In genomic region chr19:46329951-46330350, GRCm38 (mm10) we compare ENCODE assay signal across 8 mouse cellular contexts. TPM values are rescaled to one million over a fixed set of nuclear protein-coding genes. Genes with fewer than 3 reads are reported as not detected.
DNase-seq lines count a peak whose midpoint lies in the region; ATAC-seq and TF ChIP-seq lines count a peak whose summit lies in the region.

No protein-coding gene starts in this region.

- POLR2A ChIA-PET in Patski (lab: Charles Lee), result interaction anchor here (0.9 to 2.5 kb wide), 5 partner anchors 8 to 194 kb away, joined by 3 to 15 read pairs (median 3); partner anchors contain the start of genes Cuedc2 and Nfkb2

- no peaks in the 10 kb centered on the region for H3K9me3 ChIP-seq in forebrain, postnatal 0 days (ENCODE audit: low read length)

- in situ Hi-C loops in Patski (cut with MboI; ENCODE audit: low pct_unique_long_range_greater_than_20kb), result no loop called here

- no peak overlapping the region for H3K9ac ChIP-seq in forebrain, postnatal 0 days

- TF ChIP-seq CTCF in Patski (IDR thresholded peaks at IDR 0.05), result no peak
- TF ChIP-seq CTCF in forebrain, postnatal 0 days (IDR thresholded peaks at IDR 0.05; ENCODE audit: low read depth), result peak; percentile 85

- no peak overlapping the region for H3K27ac ChIP-seq in forebrain, postnatal 0 days (ENCODE audit: low read depth, low read length)

- peaks cover 25% of the 10 kb centered on the region for H3K36me3 ChIP-seq in forebrain, postnatal 0 days (ENCODE audit: insufficient read depth)

- DNase-seq in Patski (ENCODE audit: low read depth, low spot score), result no peak
- DNase-seq in cerebellum, adult 8-10 months, result peak; percentile 82
- DNase-seq in forebrain, postnatal 0 days, result peak; percentile 73
- DNase-seq in heart, postnatal 4 days, result peak; percentile 89
- peak; percentile 81 to 87 for DNase-seq in layer of hippocampus, postnatal 10 days (ENCODE audit: low spot score in 2 of 2)
- DNase-seq in lung, postnatal 36 days, result peak; percentile 91
- DNase-seq in retina, postnatal 7 days (ENCODE audit: low read depth, low spot score), result peak; percentile 69
- peak; percentile 70 for DNase-seq in yolk sac, embryonic 10.5 days (ENCODE audit: low spot score)

- H3K27me3 ChIP-seq in Patski, result peaks cover 2% of the 10 kb centered on the region
- no peaks in the 10 kb centered on the region for H3K27me3 ChIP-seq in forebrain, postnatal 0 days (ENCODE audit: insufficient read depth, low read length)

- 5% methylated on average over 16 of the region's 16 CpGs for WGBS in forebrain, postnatal 0 days

- CTCF ChIA-PET in Patski (lab: Charles Lee), result interaction anchor here (0.7 to 5.0 kb wide), 9 partner anchors 11 to 184 kb away, joined by 3 to 35 read pairs (median 3); partner anchors contain the start of gene Nfkb2

- peak overlapping the region; percentile 19 for H3K4me2 ChIP-seq in forebrain, postnatal 0 days (ENCODE audit: low read depth)

- H3K4me3 ChIP-seq in forebrain, postnatal 0 days (ENCODE audit: low read depth, low read length), result no peak overlapping the region

- peaks cover 3% of the 10 kb centered on the region; the same call in 1 of the 2 replicates for H3K4me1 ChIP-seq in forebrain, postnatal 0 days (ENCODE audit: insufficient read depth)

- peak; percentile 42 for ATAC-seq in Patski
- ATAC-seq in forebrain, postnatal 0 days, result no peak

RNA-seq across cellular contexts. Expression of gene Fbxl15, which starts 2.0 kb away (rescaled TPM):
- 13.9 TPM for polyA plus RNA-seq in Patski (2021)
- 37.2 and 54.8 TPM in 2 replicates for total RNA-seq in forebrain, postnatal 0 days (2014; rRNA removed)
- polyA plus RNA-seq in forebrain, postnatal 0 days (2015; fragmentation: Nextera tagmentation; extraction: Ambion mirVana), result 50.3 and 59.1 TPM in 2 replicates
- 1 to 10 TPM; 5.5 to 7.2 TPM for total RNA-seq in heart, postnatal 4 days (2021)
- 10 to 100 TPM; 30.2 to 33.6 TPM for total RNA-seq in layer of hippocampus, postnatal 10 days (2021)

RNA-seq across cellular contexts. Expression of gene Psd, which starts 3.0 kb away (rescaled TPM):
- 11.9 TPM for polyA plus RNA-seq in Patski (2021)
- 395 and 483 TPM in 2 replicates for total RNA-seq in forebrain, postnatal 0 days (2014; rRNA removed)
- 158 and 178 TPM in 2 replicates for polyA plus RNA-seq in forebrain, postnatal 0 days (2015; fragmentation: Nextera tagmentation; extraction: Ambion mirVana)
- 1 to 10 TPM; 1.7 to 2.1 TPM for total RNA-seq in heart, postnatal 4 days (2021)
- 100 to 1,000 TPM; 686 to 714 TPM for total RNA-seq in layer of hippocampus, postnatal 10 days (2021)

RNA-seq across cellular contexts. Expression of gene Cuedc2, which starts 8.6 kb away (rescaled TPM):
- 264 TPM for polyA plus RNA-seq in Patski (2021)
- total RNA-seq in forebrain, postnatal 0 days (2014; rRNA removed), result 214 and 275 TPM in 2 replicates
- 388 and 443 TPM in 2 replicates for polyA plus RNA-seq in forebrain, postnatal 0 days (2015; fragmentation: Nextera tagmentation; extraction: Ambion mirVana)
- 100 to 1,000 TPM in 1 of 2 experiments, 10 to 100 TPM in 1; 98.8 to 108 TPM for total RNA-seq in heart, postnatal 4 days (2021)
- 100 to 1,000 TPM; 173 to 178 TPM for total RNA-seq in layer of hippocampus, postnatal 10 days (2021)

RNA-seq across cellular contexts. Expression of gene Mfsd13a, which starts 11.0 kb away (rescaled TPM):
- polyA plus RNA-seq in Patski (2021), result 11.7 TPM
- total RNA-seq in forebrain, postnatal 0 days (2014; rRNA removed), result 4.1 and 5.3 TPM in 2 replicates
- polyA plus RNA-seq in forebrain, postnatal 0 days (2015; fragmentation: Nextera tagmentation; extraction: Ambion mirVana), result 11.5 and 14.1 TPM in 2 replicates
- 1 to 10 TPM; 3.1 to 4.2 TPM for total RNA-seq in heart, postnatal 4 days (2021)
- total RNA-seq in layer of hippocampus, postnatal 10 days (2021), result 10 to 100 TPM; 24.4 to 26.4 TPM

RNA-seq across cellular contexts. Expression of gene 2310034G01Rik, which starts 20.2 kb away (rescaled TPM):
- polyA plus RNA-seq in Patski (2021), result 0.42 TPM
- total RNA-seq in forebrain, postnatal 0 days (2014; rRNA removed), result 2.4 and 4.3 TPM in 2 replicates
- polyA plus RNA-seq in forebrain, postnatal 0 days (2015; fragmentation: Nextera tagmentation; extraction: Ambion mirVana), result 2.0 and 2.3 TPM in 2 replicates
- under 1 TPM in 1 of 2 experiments, not detected in 1; 0.18 TPM for total RNA-seq in heart, postnatal 4 days (2021)
- 1 to 10 TPM in 1 of 2 experiments, under 1 TPM in 1; 0.89 to 1.3 TPM for total RNA-seq in layer of hippocampus, postnatal 10 days (2021)

Comparison
In these comparisons a context has a peak if more than half of its experiments do, and no peak if none do; other contexts are left out.
1. RNA of gene Psd, which starts 3.0 kb away (total RNA-seq): 686 to 714 TPM in layer of hippocampus, postnatal 10 days and 395 to 483 TPM in forebrain, postnatal 0 days; 1.7 to 2.1 TPM in heart, postnatal 4 days; every median in the first group is over 100 times any median in the second.